Mouse (Mus musculus): ENCODE measurements around the gene Ntrk1.

Gene Ntrk1

GRCm38 (mm10) chr3:87752567-87752966 lies 42.4 kb downstream of the Ntrk1 start:
- no peak for DNase-seq (ENCODE audit: low read depth)

GRCm38 (mm10) chr3:87749977-87750376 lies 45.0 kb downstream of the Ntrk1 start:
- no peak for DNase-seq (ENCODE audit: low read depth)

GRCm38 (mm10) chr3:87749036-87749435 lies 45.9 kb downstream of the Ntrk1 start:
- DNase-seq (ENCODE audit: low read depth), result peak; percentile 75

- no peak for DNase-seq (ENCODE audit: low read depth)
Measured at GRCm38 (mm10) chr3:87748431-87748830, 46.5 kb downstream of the Ntrk1 start, which contains the start of gene Lrrc71. TSS of gene Lrrc71 (minus strand) at chr3:87748625.

GRCm38 (mm10) chr3:87745036-87745659 lies 49.8 kb downstream of the Ntrk1 start:
- no peak for DNase-seq (ENCODE audit: low read depth)

- peak; percentile 52 for DNase-seq (ENCODE audit: low read depth)
Measured at GRCm38 (mm10) chr3:87743927-87744326, 51.0 kb downstream of the Ntrk1 start.

GRCm38 (mm10) chr3:87742735-87743134 lies 52.2 kb downstream of the Ntrk1 start:
- peak; percentile 54 for DNase-seq (ENCODE audit: low read depth)

- DNase-seq (ENCODE audit: low read depth), result no peak
Measured at GRCm38 (mm10) chr3:87742013-87742412, 52.9 kb downstream of the Ntrk1 start.

GRCm38 (mm10) chr3:87738906-87739305 lies 56.1 kb downstream of the Ntrk1 start:
- no peak for DNase-seq (ENCODE audit: low read depth)

- DNase-seq (ENCODE audit: low read depth), result no peak
Measured at GRCm38 (mm10) chr3:87735335-87735734, 59.6 kb downstream of the Ntrk1 start.

GRCm38 (mm10) chr3:87733984-87734761 lies 60.8 kb downstream of the Ntrk1 start:
- no peak for DNase-seq (ENCODE audit: low read depth)

GRCm38 (mm10) chr3:87733098-87733497 lies 61.9 kb downstream of the Ntrk1 start:
- no peak for DNase-seq (ENCODE audit: low read depth)

GRCm38 (mm10) chr3:87728696-87729095 lies 66.3 kb downstream of the Ntrk1 start:
- DNase-seq (ENCODE audit: low read depth), result no peak

All from induced T-regulatory cell, adult 2 months (primary cell).